Mouse (Mus musculus): ENCODE data around the gene Zfp30. TPM values are rescaled to one million over a fixed set of nuclear protein-coding genes. Genes with fewer than 3 reads are reported as not detected.

Zfp30 gene
- polyA plus RNA-seq, 1 experiment from 2014 or later: 9.0 TPM

DNA sequence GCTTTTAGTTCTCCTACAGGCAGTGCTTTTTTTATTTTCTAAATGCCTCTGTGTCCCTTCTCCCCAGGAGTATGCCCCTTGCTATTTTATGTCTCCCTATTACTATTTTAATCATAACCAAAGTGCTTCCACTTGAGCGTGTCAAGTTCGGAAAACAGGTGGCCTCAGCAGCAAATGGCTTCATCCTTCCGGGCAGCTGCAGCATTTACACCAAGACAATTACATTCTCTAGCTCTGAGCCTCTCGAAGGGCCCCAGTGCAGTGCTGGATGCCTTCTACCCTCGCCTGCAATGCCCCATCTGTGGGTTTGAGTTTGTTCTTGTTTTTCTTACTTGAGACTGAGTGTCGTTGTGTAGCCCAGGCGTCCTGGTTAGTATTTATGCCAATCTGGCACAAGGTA lies 10.3 kb upstream of the Zfp30 start:
- H3K9ac ChIP-seq (replicated peaks; ENCODE audit: low read length): no peak overlapping the region
- peaks cover 24% of the 10 kb centered on the region for H3K36me3 ChIP-seq (replicated peaks; ENCODE audit: control insufficient read depth, insufficient read depth, low read depth, low read length)
- DNase-seq (ENCODE audit: low spot score) (no peak), ATAC-seq (replicated peaks; ENCODE audit: insufficient number of reproducible peaks, low FRiP score, low TSS enrichment, low read depth) (no peak)
- H3K4me2 ChIP-seq (ENCODE audit: low read depth, low read length): no peak overlapping the region
- 90% methylated on average over 7 of the region's 7 CpGs for WGBS
- H3K27ac ChIP-seq (replicated peaks; ENCODE audit: low read depth, low read length): no peak overlapping the region
- H3K27me3 ChIP-seq (ENCODE audit: control insufficient read depth, insufficient read depth, low read length): no peaks in the 10 kb centered on the region
- H3K4me1 ChIP-seq (ENCODE audit: control insufficient read depth, insufficient read depth, low read length): no peaks in the 10 kb centered on the region
- no peaks in the 10 kb centered on the region for H3K9me3 ChIP-seq (replicated peaks; ENCODE audit: control insufficient read depth, low read length)
- no peak overlapping the region for H3K4me3 ChIP-seq (ENCODE audit: low read depth, low read length)

DNA sequence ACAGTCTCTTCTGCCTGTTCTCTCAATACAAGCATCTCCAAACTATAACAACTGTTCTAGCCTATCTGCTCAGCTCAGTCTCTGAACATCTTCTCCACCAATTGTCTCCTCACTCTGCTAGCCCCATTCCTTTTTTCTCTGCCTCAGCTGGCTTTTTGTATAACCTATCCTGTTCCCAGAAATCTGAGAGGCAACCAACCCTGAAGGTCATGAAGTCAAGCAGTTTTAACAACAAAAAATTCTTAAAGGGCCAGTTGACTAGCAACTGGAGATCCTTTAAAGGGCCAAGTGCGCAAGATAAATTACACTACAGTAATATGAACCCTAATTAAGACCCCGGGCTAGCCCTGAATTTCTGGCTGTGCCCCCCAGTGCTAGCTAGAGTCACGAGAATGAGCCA lies 9.4 kb upstream of the Zfp30 start:
- ATAC-seq (replicated peaks; ENCODE audit: insufficient number of reproducible peaks, low FRiP score, low TSS enrichment, low read depth): no peak
- no peak for DNase-seq (ENCODE audit: low spot score)
- 85% methylated on average over 3 of the region's 3 CpGs for WGBS
- no peaks in the 10 kb centered on the region for H3K9me3 ChIP-seq (replicated peaks; ENCODE audit: control insufficient read depth, low read length)
- H3K27ac ChIP-seq (replicated peaks; ENCODE audit: low read depth, low read length): no peak overlapping the region
- no peaks in the 10 kb centered on the region for H3K27me3 ChIP-seq (ENCODE audit: control insufficient read depth, insufficient read depth, low read length)
- no peak overlapping the region for H3K4me3 ChIP-seq (ENCODE audit: low read depth, low read length)
- no peak overlapping the region for H3K9ac ChIP-seq (replicated peaks; ENCODE audit: low read length)
- peaks cover 24% of the 10 kb centered on the region for H3K36me3 ChIP-seq (replicated peaks; ENCODE audit: control insufficient read depth, insufficient read depth, low read depth, low read length)
- H3K4me2 ChIP-seq (ENCODE audit: low read depth, low read length): no peak overlapping the region
- H3K4me1 ChIP-seq (ENCODE audit: control insufficient read depth, insufficient read depth, low read length): no peaks in the 10 kb centered on the region

DNA sequence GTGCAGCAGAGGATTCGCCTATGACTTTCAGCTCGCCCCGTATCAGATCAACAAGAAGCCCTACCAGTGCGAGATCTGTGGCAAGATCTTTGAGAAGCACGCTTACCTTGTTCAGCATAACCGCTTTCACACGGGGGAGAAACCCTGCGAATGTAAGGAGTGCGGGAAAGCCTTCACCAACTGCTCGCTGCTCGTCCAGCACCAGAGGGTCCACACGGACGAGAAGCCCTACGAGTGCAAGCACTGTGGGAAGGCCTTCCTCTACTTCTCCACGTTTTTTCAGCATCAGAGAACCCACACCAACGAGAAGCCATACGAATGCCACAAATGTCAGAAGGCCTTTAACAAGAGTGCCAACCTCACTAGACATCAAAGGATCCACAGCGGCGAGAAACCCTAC lies 7.2 kb upstream of the Zfp30 start:
- WGBS: 95% methylated on average over 19 of the region's 19 CpGs
- H3K36me3 ChIP-seq (replicated peaks; ENCODE audit: control insufficient read depth, insufficient read depth, low read depth, low read length): peaks cover 24% of the 10 kb centered on the region
- no peak for DNase-seq (ENCODE audit: low spot score)
- no peak overlapping the region for H3K4me3 ChIP-seq (ENCODE audit: low read depth, low read length)
- H3K4me1 ChIP-seq (ENCODE audit: control insufficient read depth, insufficient read depth, low read length): no peaks in the 10 kb centered on the region
- no peak overlapping the region for H3K4me2 ChIP-seq (ENCODE audit: low read depth, low read length)
- no peaks in the 10 kb centered on the region for H3K9me3 ChIP-seq (replicated peaks; ENCODE audit: control insufficient read depth, low read length)
- H3K9ac ChIP-seq (replicated peaks; ENCODE audit: low read length): no peak overlapping the region
- no peaks in the 10 kb centered on the region for H3K27me3 ChIP-seq (ENCODE audit: control insufficient read depth, insufficient read depth, low read length)
- H3K27ac ChIP-seq (replicated peaks; ENCODE audit: low read depth, low read length): no peak overlapping the region
- ATAC-seq (replicated peaks; ENCODE audit: insufficient number of reproducible peaks, low FRiP score, low TSS enrichment, low read depth): no peak

DNA sequence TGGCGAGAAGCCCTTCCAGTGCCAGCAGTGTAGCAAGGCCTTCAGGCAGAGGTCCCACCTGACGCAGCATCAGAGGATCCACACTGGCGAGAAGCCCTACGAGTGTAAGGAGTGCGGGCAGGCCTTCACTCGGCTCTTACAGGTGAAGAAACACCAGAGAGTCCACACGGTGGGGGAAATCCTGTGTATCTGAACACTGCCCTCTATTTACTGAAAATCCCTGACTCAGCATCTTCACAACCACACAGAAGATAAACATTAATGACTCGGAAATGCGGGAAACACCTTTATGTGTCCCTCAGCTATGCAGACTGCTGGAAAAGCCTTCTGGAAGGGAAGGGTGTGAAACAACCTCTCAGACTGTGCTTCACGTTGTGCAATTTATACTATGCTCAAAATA lies 6.4 kb upstream of the Zfp30 start:
- no peaks in the 10 kb centered on the region for H3K9me3 ChIP-seq (replicated peaks; ENCODE audit: control insufficient read depth, low read length)
- WGBS: 98% methylated on average over 10 of the region's 10 CpGs
- H3K36me3 ChIP-seq (replicated peaks; ENCODE audit: control insufficient read depth, insufficient read depth, low read depth, low read length): peaks cover 24% of the 10 kb centered on the region
- H3K4me3 ChIP-seq (ENCODE audit: low read depth, low read length): no peak overlapping the region
- no peaks in the 10 kb centered on the region for H3K27me3 ChIP-seq (ENCODE audit: control insufficient read depth, insufficient read depth, low read length)
- DNase-seq (ENCODE audit: low spot score) (no peak), ATAC-seq (replicated peaks; ENCODE audit: insufficient number of reproducible peaks, low FRiP score, low TSS enrichment, low read depth) (no peak)
- H3K4me1 ChIP-seq (ENCODE audit: control insufficient read depth, insufficient read depth, low read length): no peaks in the 10 kb centered on the region
- no peak overlapping the region for H3K27ac ChIP-seq (replicated peaks; ENCODE audit: low read depth, low read length)
- H3K4me2 ChIP-seq (ENCODE audit: low read depth, low read length): no peak overlapping the region
- H3K9ac ChIP-seq (replicated peaks; ENCODE audit: low read length): no peak overlapping the region

DNA sequence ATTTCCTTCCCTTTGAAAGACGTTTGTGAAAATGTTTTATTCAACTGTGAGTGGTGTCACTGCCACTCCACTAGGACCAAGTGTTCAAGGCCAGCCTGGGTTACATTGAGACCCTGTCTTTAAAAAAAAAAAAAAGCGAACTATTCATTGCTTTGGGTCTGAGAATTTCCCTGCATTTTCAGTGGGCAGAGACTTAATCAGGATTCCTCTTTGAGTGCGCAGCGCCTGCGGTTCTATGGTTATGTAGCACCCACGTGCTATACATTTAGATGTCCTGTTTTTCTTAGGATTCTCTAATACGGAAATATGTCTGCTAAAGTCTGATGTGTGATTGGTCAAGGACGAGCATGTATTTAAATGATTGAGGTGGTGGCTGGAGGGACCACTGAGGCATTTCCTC lies 1.2 kb downstream of the Zfp30 start:
- H3K27ac ChIP-seq (replicated peaks; ENCODE audit: low read depth, low read length): no peak overlapping the region
- no peaks in the 10 kb centered on the region for H3K4me1 ChIP-seq (ENCODE audit: control insufficient read depth, insufficient read depth, low read length)
- no peaks in the 10 kb centered on the region for H3K9me3 ChIP-seq (replicated peaks; ENCODE audit: control insufficient read depth, low read length)
- peak overlapping the region; percentile 62 for H3K4me3 ChIP-seq (ENCODE audit: low read depth, low read length)
- WGBS: 66% methylated on average over 8 of the region's 8 CpGs
- ATAC-seq (replicated peaks; ENCODE audit: insufficient number of reproducible peaks, low FRiP score, low TSS enrichment, low read depth) (no peak), DNase-seq (ENCODE audit: low spot score) (no peak)
- H3K4me2 ChIP-seq (ENCODE audit: low read depth, low read length): peak overlapping the region; percentile 36
- H3K27me3 ChIP-seq (ENCODE audit: control insufficient read depth, insufficient read depth, low read length): no peaks in the 10 kb centered on the region
- no peak overlapping the region for H3K9ac ChIP-seq (replicated peaks; ENCODE audit: low read length)
- no peaks in the 10 kb centered on the region; the same call in 1 of the 2 replicates for H3K36me3 ChIP-seq (replicated peaks; ENCODE audit: control insufficient read depth, insufficient read depth, low read depth, low read length)

DNA sequence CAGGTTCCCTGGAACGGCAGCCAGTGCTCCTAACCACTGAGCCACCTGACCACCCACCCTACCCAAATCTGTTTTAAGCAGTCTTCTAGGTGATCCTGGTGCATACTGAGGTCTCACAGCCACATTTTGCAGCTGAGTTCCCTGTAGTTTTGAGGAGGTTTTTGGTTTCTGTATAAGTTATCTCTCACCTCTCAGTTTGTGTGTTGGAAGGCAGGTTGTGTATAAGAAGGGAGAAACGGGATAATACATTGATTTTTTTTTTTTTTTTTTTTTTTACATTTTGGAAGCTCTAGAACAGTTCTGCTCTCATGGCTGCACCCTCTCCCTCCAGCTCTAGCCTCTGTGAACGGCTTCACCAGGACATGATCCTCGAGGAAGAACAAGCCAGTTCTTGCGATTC lies 2.1 kb downstream of the Zfp30 start:
- WGBS: 82% methylated on average over 5 of the region's 5 CpGs
- H3K27ac ChIP-seq (replicated peaks; ENCODE audit: low read depth, low read length): no peak overlapping the region
- H3K4me3 ChIP-seq (ENCODE audit: low read depth, low read length): no peak overlapping the region
- H3K4me1 ChIP-seq (ENCODE audit: control insufficient read depth, insufficient read depth, low read length): no peaks in the 10 kb centered on the region
- no peaks in the 10 kb centered on the region for H3K9me3 ChIP-seq (replicated peaks; ENCODE audit: control insufficient read depth, low read length)
- peak overlapping the region; percentile 36; the same call in 1 of the 2 replicates for H3K4me2 ChIP-seq (ENCODE audit: low read depth, low read length)
- H3K9ac ChIP-seq (replicated peaks; ENCODE audit: low read length): no peak overlapping the region
- no peak for ATAC-seq (replicated peaks; ENCODE audit: insufficient number of reproducible peaks, low FRiP score, low TSS enrichment, low read depth)
- DNase-seq (ENCODE audit: low spot score): no peak
- H3K36me3 ChIP-seq (replicated peaks; ENCODE audit: control insufficient read depth, insufficient read depth, low read depth, low read length): no peaks in the 10 kb centered on the region; the same call in 1 of the 2 replicates
- no peaks in the 10 kb centered on the region for H3K27me3 ChIP-seq (ENCODE audit: control insufficient read depth, insufficient read depth, low read length)

DNA sequence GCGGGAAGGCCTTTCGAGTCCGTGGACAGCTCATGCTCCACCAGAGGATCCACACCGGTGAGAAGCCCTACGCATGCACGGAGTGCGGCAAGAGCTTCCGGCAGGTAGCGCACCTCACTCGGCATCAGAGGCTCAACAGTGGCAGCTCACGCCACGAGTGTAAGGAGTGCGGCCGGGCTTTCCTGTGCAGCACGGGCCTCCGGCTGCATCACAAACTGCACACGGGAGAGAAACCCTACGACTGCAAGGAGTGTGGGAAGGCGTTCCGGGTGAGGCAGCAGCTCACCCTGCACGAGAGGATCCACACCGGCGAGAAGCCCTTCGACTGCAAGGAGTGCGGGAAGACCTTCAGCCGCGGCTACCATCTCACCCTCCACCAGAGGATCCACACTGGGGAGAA lies 9.1 kb downstream of the Zfp30 start:
- Histone ChIP-seq H3K27me3 (ENCODE audit: control insufficient read depth, insufficient read depth, low read length) (no peaks in the 10 kb centered on the region), H3K4me1 (ENCODE audit: control insufficient read depth, insufficient read depth, low read length) (no peaks in the 10 kb centered on the region), H3K9ac (replicated peaks; ENCODE audit: low read length) (no peak overlapping the region), H3K4me3 (ENCODE audit: low read depth, low read length) (no peak overlapping the region), H3K9me3 (replicated peaks; ENCODE audit: control insufficient read depth, low read length) (no peaks in the 10 kb centered on the region; the same call in 1 of the 2 replicates), H3K27ac (replicated peaks; ENCODE audit: low read depth, low read length) (no peak overlapping the region), H3K4me2 (ENCODE audit: low read depth, low read length) (no peak overlapping the region), H3K36me3 (replicated peaks; ENCODE audit: control insufficient read depth, insufficient read depth, low read depth, low read length) (peaks cover 3% of the 10 kb centered on the region; the same call in 1 of the 2 replicates)
- DNase-seq (ENCODE audit: low spot score): no peak
- 32% methylated on average over 27 of the region's 27 CpGs for WGBS
- ATAC-seq (replicated peaks; ENCODE audit: insufficient number of reproducible peaks, low FRiP score, low TSS enrichment, low read depth): no peak

DNA sequence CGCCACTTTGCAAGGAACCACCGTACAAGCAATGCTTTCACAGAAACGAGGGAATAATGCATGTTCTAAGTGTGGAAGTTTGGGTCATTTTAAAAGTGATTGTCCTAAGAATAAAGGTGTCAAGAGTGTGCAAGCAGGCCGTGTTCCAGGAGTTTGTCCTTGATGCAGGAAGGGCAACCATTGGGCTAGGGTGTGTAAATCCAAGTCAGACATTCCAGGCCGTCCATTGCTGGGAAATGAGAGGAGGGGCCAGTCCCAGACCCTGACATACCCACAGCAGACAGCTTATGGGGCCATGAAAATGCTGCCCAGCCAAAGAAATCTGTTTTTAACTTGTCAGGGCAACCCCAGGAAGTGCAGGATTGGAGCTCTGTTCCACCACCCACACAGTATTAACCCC lies 23.2 kb downstream of the Zfp30 start:
- H3K9ac ChIP-seq (replicated peaks; ENCODE audit: low read length): no peak overlapping the region
- ATAC-seq (replicated peaks; ENCODE audit: insufficient number of reproducible peaks, low FRiP score, low TSS enrichment, low read depth) (no peak), DNase-seq (ENCODE audit: low spot score) (no peak)
- H3K27ac ChIP-seq (replicated peaks; ENCODE audit: low read depth, low read length): no peak overlapping the region
- no peaks in the 10 kb centered on the region for H3K9me3 ChIP-seq (replicated peaks; ENCODE audit: control insufficient read depth, low read length)
- H3K4me2 ChIP-seq (ENCODE audit: low read depth, low read length): no peak overlapping the region
- H3K4me3 ChIP-seq (ENCODE audit: low read depth, low read length): no peak overlapping the region
- H3K27me3 ChIP-seq (ENCODE audit: control insufficient read depth, insufficient read depth, low read length): no peaks in the 10 kb centered on the region
- no peaks in the 10 kb centered on the region for H3K4me1 ChIP-seq (ENCODE audit: control insufficient read depth, insufficient read depth, low read length)
- WGBS: 87% methylated on average over 5 of the region's 5 CpGs
- no peaks in the 10 kb centered on the region for H3K36me3 ChIP-seq (replicated peaks; ENCODE audit: control insufficient read depth, insufficient read depth, low read depth, low read length)

Measured in embryonic facial prominence, embryonic 11.5 days (tissue).